Comparison of ENCODE assay signal across 9 mouse cellular contexts in the genomic region with DNA sequence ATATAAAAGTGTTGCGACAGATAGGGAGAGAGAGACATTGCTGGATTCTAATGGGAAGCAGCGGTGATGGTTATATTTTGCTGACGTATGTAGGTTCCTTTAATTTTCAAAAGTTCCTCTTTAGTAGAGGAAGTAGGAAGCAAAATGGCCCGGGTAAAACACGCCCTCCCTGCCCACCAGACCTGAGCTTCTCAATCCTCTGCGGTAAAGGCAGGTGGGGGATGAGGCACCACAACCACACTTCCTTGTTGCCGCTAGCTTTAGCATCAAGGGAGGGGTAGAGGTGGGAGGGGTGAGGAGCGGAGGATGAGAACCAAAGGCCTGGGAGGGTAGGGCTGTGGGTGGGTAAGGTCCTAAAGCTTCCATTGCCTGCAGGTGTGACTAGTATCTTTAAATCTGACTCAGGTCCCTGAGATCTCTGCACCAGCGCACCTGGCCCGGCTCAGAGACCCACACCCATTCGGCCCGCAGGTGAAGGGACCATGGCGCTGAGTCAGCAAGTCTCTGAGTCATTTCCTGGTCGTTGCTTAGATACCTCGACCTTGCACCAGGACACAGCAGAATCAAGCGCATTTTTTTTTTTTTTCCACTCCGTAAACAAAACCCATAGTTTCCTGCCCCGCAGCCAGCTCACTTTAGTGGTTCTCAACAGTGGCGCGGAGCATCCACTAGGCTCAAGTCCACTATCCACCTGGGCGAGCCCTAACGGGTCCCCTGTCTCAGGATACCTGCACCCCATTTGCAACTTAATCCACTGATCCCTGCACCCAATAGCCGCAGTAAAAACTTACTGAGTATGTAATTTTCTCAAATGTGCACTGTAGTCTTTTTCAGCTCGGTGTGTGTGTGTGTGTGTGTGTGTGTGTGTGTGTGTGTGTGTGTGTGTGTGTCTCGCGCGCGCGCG. TPM values are rescaled to one million over a fixed set of nuclear protein-coding genes. Genes with fewer than 3 reads are reported as not detected.
DNase-seq lines count a peak whose midpoint lies in the region; ATAC-seq and TF ChIP-seq lines count a peak whose summit lies in the region.
"Had no signal": no experiment of that assay in that cellular context is flagged by ENCODE, and none has a peak within 500 bp of the region (broad histone marks: within the 10 kb centered on the region; RNA-seq: fewer than 3 reads in every experiment).

No protein-coding gene starts in this region.

- TF ChIP-seq CTCF in spleen, adult 2 months (IDR thresholded peaks at IDR 0.05; ENCODE audit: extremely low read depth, insufficient read depth, insufficient read length, insufficient replicate concordance), result no peak

- no peak overlapping the region for H3K27ac ChIP-seq in brown adipose tissue, adult 24 weeks (replicated peaks; ENCODE audit: low read depth, low read length)
- H3K27ac ChIP-seq in liver, embryonic 13.5 days, result no peak overlapping the region
- H3K27ac ChIP-seq in spleen, adult 2 months (ENCODE audit: insufficient read depth, low read length), result peak overlapping the region; percentile 85
- H3K27ac ChIP-seq in forebrain, embryonic 14.5 days (ENCODE audit: low read depth, low read length), result no peak overlapping the region

- WGBS in liver, embryonic 13.5 days (ENCODE audit: insufficient replicate concordance), result 23% methylated on average over 30 of the region's 30 CpGs
- 19% methylated on average over 30 of the region's 30 CpGs for WGBS in spleen, adult 2 months
- WGBS in forebrain, embryonic 14.5 days, result 44% methylated on average over 30 of the region's 30 CpGs

- H3K27me3 ChIP-seq in liver, embryonic 13.5 days, result no peaks in the 10 kb centered on the region
- no peaks in the 10 kb centered on the region for H3K27me3 ChIP-seq in spleen, adult 2 months (ENCODE audit: control insufficient read depth, insufficient read depth, low read length)
- H3K27me3 ChIP-seq in forebrain, embryonic 14.5 days (replicated peaks; ENCODE audit: control insufficient read depth, insufficient read depth, low read length), result no peaks in the 10 kb centered on the region

- no peak for TF ChIP-seq POLR2A in spleen, adult 2 months (IDR thresholded peaks at IDR 0.05; ENCODE audit: low read depth, low read length)

- H3K9me3 ChIP-seq in liver, embryonic 13.5 days (replicated peaks), result no peaks in the 10 kb centered on the region
- no peaks in the 10 kb centered on the region for H3K9me3 ChIP-seq in forebrain, embryonic 14.5 days (replicated peaks; ENCODE audit: control insufficient read depth, low read length)

- H3K9ac ChIP-seq in liver, embryonic 13.5 days, result no peak overlapping the region
- H3K9ac ChIP-seq in forebrain, embryonic 14.5 days (ENCODE audit: low read length), result no peak overlapping the region

- H3K36me3 ChIP-seq in liver, embryonic 13.5 days, result no peaks in the 10 kb centered on the region
- no peaks in the 10 kb centered on the region for H3K36me3 ChIP-seq in spleen, adult 2 months (ENCODE audit: control insufficient read depth, insufficient read depth, low read length)
- no peaks in the 10 kb centered on the region for H3K36me3 ChIP-seq in forebrain, embryonic 14.5 days (ENCODE audit: control insufficient read depth, insufficient read depth, low read length)

- H3K4me2 ChIP-seq in liver, embryonic 13.5 days, result peak overlapping the region; percentile 24; the same call in 1 of the 2 replicates
- H3K4me2 ChIP-seq in forebrain, embryonic 14.5 days (ENCODE audit: low read length), result no peak overlapping the region

- H3K4me3 ChIP-seq in brown adipose tissue, adult 24 weeks (ENCODE audit: insufficient read depth, low read depth, low read length), result 0 out of 2 replicates have a peak overlapping the region, but pooled peaks have one; percentile 16
- no peak overlapping the region for H3K4me3 ChIP-seq in liver, embryonic 13.5 days (replicated peaks)
- H3K4me3 ChIP-seq in spleen, adult 2 months (ENCODE audit: extremely low read depth, insufficient read depth, insufficient read length), result peak overlapping the region; percentile 61
- no peak overlapping the region for H3K4me3 ChIP-seq in forebrain, embryonic 14.5 days (ENCODE audit: low read depth, low read length)

- DNase-seq in layer of hippocampus, adult 9-11 months, result peak; percentile 3
- no peak for DNase-seq in layer of hippocampus, adult 18-20 months (ENCODE audit: low spot score in 2 of 2)
- DNase-seq in liver, embryonic 13.5 days, result no peak
- DNase-seq in spleen, adult 2 months (ENCODE audit: low read depth in 1 of 2, low spot score in 2 of 2), result peak; percentile 93 to 94
- DNase-seq in forebrain, embryonic 14.5 days (ENCODE audit: low spot score), result no peak
- no peak for DNase-seq in Muller cell, postnatal 12 days (ENCODE audit: inconsistent ontology term)

- H3K4me1 ChIP-seq in brown adipose tissue, adult 24 weeks (ENCODE audit: control insufficient read depth, insufficient read depth, insufficient read length, low read length), result peaks cover 2% of the 10 kb centered on the region; the same call in 1 of the 2 replicates
- H3K4me1 ChIP-seq in liver, embryonic 13.5 days (replicated peaks), result peaks cover 4% of the 10 kb centered on the region; the same call in 1 of the 2 replicates
- H3K4me1 ChIP-seq in spleen, adult 2 months (ENCODE audit: control insufficient read depth, insufficient read depth, insufficient read length), result no peaks in the 10 kb centered on the region
- no peaks in the 10 kb centered on the region for H3K4me1 ChIP-seq in forebrain, embryonic 14.5 days (ENCODE audit: control insufficient read depth, insufficient read depth, low read length)

- peak; percentile 86 for ATAC-seq in inflammation-experienced regulatory T-cells, adult 6 months
- ATAC-seq in liver, embryonic 13.5 days (ENCODE audit: low read depth), result no peak
- ATAC-seq in forebrain, embryonic 14.5 days, result no peak

RNA-seq across cellular contexts. Expression of gene S100a11, which starts 14.1 kb away (rescaled TPM):
- total RNA-seq in layer of hippocampus, adult 18-20 months (2021), result 1 to 10 TPM; 7.1 to 8.3 TPM
- polyA plus RNA-seq in brown adipose tissue, adult 24 weeks (2012; ENCODE audit: insufficient read depth, insufficient read length, missing spikeins), result 790 and 869 TPM in 2 replicates
- polyA plus RNA-seq in inflammation-experienced regulatory T-cells, adult 6 months (2017; shearing (Covaris generic)), result 1,000 to 10,000 TPM in 2 of 3 experiments, 100 to 1,000 TPM in 1; 738 to 2,389 (median 1,003) TPM
- 148 and 157 TPM in 2 replicates for polyA plus RNA-seq in liver, embryonic 13.5 days (2015; fragmentation: Nextera tagmentation; extraction: Ambion mirVana)
- polyA plus RNA-seq in spleen, adult 2 months (2012; rRNA removed), result 69.2 and 72.5 TPM in 2 replicates
- polyA plus RNA-seq in forebrain, embryonic 14.5 days (2014; fragmentation: Nextera tagmentation; extraction: Ambion mirVana), result 140 and 148 TPM in 2 replicates

RNA-seq across cellular contexts. Expression of gene Tchhl1, which starts 37.7 kb away (rescaled TPM):
- not detected for total RNA-seq in layer of hippocampus, adult 18-20 months (2021)
- polyA plus RNA-seq in brown adipose tissue, adult 24 weeks (2012; ENCODE audit: insufficient read depth, insufficient read length, missing spikeins), result not detected in 2 replicates
- polyA plus RNA-seq in inflammation-experienced regulatory T-cells, adult 6 months (2017; shearing (Covaris generic)), result not detected
- polyA plus RNA-seq in liver, embryonic 13.5 days (2015; fragmentation: Nextera tagmentation; extraction: Ambion mirVana), result not detected in 2 replicates
- not detected in 2 replicates for polyA plus RNA-seq in spleen, adult 2 months (2012; rRNA removed)
- polyA plus RNA-seq in forebrain, embryonic 14.5 days (2014; fragmentation: Nextera tagmentation; extraction: Ambion mirVana), result not detected in 2 replicates
- polyA plus RNA-seq: brain, embryonic 14.5 days had no signal

RNA-seq across cellular contexts. Expression of gene S100a10, which starts 48.7 kb away (rescaled TPM):
- total RNA-seq in layer of hippocampus, adult 18-20 months (2021), result 10 to 100 TPM; 21.4 to 23.5 TPM
- 381 and 572 TPM in 2 replicates for polyA plus RNA-seq in brown adipose tissue, adult 24 weeks (2012; ENCODE audit: insufficient read depth, insufficient read length, missing spikeins)
- 1,000 to 10,000 TPM in 1 of 3 experiments, 100 to 1,000 TPM in 2; 678 to 1,984 (median 706) TPM for polyA plus RNA-seq in inflammation-experienced regulatory T-cells, adult 6 months (2017; shearing (Covaris generic))
- polyA plus RNA-seq in liver, embryonic 13.5 days (2015; fragmentation: Nextera tagmentation; extraction: Ambion mirVana), result 69.5 and 71.2 TPM in 2 replicates
- 36.2 and 39.0 TPM in 2 replicates for polyA plus RNA-seq in spleen, adult 2 months (2012; rRNA removed)
- polyA plus RNA-seq in forebrain, embryonic 14.5 days (2014; fragmentation: Nextera tagmentation; extraction: Ambion mirVana), result 121 and 131 TPM in 2 replicates

Comparison
In these comparisons a context has a peak if more than half of its experiments do, and no peak if none do; other contexts are left out.
1. DNase-seq: peak in layer of hippocampus, adult 9-11 months (single experiment) and spleen, adult 2 months (2 of 2); none in layer of hippocampus, adult 18-20 months (0 of 2), liver, embryonic 13.5 days (single experiment), forebrain, embryonic 14.5 days (single experiment) and Muller cell, postnatal 12 days (single experiment).
2. H3K4me3 ChIP-seq: peak in brown adipose tissue, adult 24 weeks (single experiment) and spleen, adult 2 months (single experiment); none in liver, embryonic 13.5 days (single experiment) and forebrain, embryonic 14.5 days (single experiment).